Mouse (Mus musculus) lung, postnatal 0 days (tissue): ENCODE measurements at regions not wholly inside any gene's neighbourhood (a gene's known extent, or its start where the extent isn't known, plus 50 kb on each side); places are given as distances from the start of the nearest gene placed in this dataset.

Experiments used
- CTCF ChIP-seq: IDR thresholded peaks from 2 replicates; pipeline ENCODE4 v1.5.1; 2016; ENCODE audit warnings: antibody characterized with exemption, mild to moderate bottlenecking
- EP300 ChIP-seq: IDR thresholded peaks from 2 replicates; pipeline ENCODE4 v1.6.1; 2016; ENCODE audit warnings: antibody characterized with exemption, mild to moderate bottlenecking, control low read depth

- TF ChIP-seq CTCF (no peak), EP300 (no peak)
These were observed 204.1 kb upstream of the Prok2 start for GRCm38 (mm10) chr6:99930316-99930715.
